Mouse (Mus musculus) adrenal gland, adult (tissue): Measurements from ENCODE around the gene Lgr4.

Experiments
- DNase-seq, 2 experiments: peaks; one replicate each; pipeline ENCODE4 v3.0.0; 2022 to 2023; ENCODE audit warnings: low spot score in 1 of 2; ENCODE audit not compliant: inconsistent age in 2 of 2

Gene Lgr4

DNA sequence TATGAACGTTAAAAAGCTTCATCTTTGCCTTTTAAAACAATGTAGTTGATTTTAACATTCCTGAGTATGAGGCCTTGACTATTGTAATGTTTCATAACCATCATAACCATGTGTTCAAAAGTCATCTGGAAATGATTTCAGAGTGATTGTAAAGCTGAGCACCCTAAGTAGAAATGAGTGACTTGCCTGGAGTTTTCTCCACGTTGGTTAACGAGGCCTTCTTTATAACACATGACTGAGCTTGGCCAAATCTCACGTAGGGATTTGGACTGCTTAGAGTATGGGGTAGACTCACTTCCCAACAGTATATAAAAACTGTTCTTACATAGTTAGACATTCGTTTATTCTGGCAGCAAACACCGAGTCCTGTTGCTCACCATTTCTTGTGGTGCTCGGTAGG, 55.5 kb downstream of the Lgr4 start:
- no peak for DNase-seq

DNA sequence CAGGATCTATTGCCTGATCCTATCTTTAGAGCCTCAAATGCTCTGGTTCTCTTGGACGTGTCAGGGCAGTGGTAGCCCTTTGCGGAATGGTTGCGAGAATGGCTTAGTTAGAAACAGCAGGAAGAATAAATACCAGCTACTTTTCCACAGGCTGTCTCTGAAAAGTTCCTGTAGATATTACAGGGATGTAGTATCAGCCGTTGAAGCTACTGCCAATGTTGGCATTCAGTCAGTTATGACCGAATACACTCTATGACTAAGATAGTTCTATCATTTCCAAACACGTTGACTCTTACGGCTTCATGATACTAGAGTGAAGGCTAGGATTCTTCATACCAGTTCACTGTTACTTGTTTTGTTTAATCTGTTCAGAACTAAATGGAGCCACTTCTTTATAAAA, 57.4 kb downstream of the Lgr4 start:
- DNase-seq = peak in 1 of 2 experiments; percentile 75

DNA sequence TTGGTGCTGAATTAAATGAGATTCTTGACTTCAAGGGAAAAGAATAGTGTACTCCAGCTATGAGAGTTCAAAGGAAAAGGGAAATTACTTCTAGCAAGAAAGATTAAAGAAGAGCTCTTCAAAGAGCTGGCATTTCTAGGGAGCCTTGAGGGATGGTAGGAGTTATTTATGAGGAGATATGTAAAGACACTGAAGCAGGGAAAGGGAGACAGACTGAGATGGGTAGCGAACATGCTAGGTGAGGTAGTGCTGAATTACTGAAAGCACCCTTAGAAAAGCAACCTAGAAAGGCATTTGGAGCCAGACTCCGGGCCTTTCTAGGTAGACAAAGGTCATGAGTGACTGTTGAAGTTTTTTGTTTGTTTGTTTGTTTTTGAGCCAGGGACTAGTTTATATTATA, 58.7 kb downstream of the Lgr4 start:
- peak in 1 of 2 experiments; percentile 62 for DNase-seq

DNA sequence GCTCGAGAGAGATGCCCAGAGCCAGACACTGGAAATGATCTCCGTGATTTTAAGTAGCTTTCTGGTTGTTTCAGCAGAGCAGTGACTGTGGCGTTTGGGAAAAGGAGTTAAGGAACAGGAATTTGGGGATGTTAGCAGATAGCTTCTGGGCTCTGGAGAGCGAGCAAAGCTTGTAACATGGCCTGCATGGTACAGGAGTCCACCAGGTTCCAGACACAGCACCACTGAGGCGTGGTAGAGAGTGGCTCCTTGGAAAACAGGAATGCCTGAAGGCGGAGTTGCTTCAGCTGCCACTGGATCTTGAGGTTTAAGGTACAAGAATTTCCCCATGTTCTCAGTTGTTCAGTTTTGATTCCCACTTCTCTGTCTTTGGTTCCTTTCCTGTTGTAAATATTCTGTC, 59.9 kb downstream of the Lgr4 start:
- DNase-seq = no peak

DNA sequence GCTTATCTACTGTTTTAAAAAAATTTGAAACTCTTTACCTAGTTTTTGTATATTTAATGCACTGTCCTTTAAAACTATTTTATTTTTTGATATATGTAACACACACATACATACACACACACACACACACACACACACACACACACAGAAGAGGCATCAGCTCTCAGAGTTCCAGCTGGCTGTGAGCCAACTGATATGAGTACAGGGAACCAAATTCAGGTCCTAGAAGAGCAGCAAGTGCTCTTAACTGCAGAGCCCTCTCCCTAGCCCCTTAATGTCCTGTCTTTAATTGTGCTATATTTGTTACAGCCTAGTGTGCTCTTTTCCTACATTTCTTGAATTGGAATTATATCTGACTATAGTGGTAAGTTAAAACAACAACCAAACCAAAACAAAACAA, 61.8 kb downstream of the Lgr4 start:
- peak; percentile 48 to 71 for DNase-seq

DNA sequence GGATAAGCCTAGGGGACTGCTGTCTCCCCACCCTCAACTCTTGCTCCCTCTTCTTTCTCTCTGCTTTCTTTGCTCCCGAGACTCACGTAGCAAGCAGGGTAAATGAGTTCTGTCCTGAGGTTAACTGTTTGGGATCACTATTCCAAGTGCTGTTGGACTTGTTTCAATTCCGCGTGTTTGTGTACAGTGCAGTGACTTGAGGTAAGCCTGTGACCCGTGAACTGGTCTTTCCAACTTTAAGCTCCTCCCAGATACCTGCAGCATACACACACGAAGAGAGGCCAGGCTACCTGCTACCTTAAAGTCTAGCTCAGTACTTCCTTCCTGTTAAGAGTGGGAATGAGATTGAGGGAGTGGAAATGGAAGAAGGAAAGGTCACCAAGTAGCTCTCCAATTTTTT, 66.0 kb downstream of the Lgr4 start:
- no peak for DNase-seq

DNA sequence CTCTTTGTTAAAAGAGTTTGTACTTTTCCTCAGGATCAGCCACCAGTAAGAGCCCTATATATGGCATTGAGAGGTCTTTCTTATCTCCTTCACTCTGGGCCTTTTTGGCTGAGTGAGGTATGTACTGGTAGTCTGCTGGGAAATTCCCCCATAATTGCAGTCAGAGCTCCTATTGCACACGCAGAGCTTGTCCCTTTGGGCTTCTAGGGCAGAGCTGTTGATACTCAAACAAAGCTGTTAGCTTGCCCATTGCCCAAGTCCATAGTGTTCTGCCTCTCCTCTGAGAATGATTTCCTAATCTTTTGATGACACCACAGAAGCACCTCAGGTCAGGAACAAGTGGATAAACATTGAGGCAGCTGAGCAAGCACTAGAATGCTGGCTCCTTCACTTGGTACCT, 67.5 kb downstream of the Lgr4 start:
- peak in 1 of 2 experiments; percentile 58 for DNase-seq

DNA sequence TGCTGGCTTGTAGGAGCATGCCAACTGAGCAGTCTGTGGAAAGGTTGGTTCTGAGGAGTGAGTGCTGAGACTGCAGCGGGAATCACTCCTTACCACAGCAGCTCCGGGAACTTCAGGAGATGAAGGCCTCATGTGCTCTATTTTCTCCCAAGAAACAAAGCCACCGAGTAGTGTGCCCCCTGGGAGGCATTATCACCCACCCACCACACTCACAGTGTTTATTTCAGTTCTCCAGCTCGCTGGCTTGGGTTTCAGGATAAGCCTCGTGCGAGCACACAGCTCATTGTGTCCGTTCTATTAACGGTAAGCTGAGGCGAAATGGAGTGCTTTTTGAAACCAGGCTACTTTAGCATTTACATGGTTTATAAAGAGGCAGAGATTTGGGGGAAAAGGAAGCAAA, 68.1 kb downstream of the Lgr4 start:
- DNase-seq = no peak

DNA sequence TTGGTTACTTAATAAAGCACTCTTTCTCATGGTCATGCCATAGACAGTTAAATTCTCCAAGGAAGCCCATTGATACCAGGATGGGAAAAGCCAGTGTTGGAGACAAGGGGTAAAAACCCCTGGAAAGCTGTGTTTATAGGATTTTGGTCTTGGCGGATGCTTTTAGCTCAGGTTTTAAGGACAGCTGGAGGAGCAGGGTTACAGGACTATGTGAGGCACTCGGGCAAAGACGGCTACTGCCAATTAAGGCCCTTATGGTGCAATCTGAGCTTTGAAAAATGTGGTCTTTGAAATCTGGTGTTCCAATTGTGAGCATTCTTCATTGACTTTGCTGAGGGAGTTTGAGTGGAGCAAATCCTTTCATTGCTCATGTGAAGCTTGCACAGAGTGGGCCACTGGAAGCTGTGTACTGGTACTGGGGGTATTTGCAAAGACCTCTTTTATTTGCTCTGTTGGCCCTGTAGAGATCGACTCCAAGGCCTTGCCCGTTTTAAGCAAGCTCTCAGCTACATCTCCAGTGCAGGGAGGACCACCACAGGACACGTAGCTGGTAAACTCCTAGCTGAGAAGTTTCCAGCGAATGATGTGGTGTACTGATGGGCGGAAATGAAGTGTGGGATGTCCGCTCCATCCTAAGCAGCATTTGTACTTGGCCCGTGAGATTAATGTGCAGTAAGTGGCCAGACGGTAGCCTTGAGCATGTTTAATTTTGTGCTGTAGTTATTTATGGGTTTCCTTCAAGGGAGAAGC, 68.8 kb downstream of the Lgr4 start:
- peak in 1 of 2 experiments; percentile 71 for DNase-seq

DNA sequence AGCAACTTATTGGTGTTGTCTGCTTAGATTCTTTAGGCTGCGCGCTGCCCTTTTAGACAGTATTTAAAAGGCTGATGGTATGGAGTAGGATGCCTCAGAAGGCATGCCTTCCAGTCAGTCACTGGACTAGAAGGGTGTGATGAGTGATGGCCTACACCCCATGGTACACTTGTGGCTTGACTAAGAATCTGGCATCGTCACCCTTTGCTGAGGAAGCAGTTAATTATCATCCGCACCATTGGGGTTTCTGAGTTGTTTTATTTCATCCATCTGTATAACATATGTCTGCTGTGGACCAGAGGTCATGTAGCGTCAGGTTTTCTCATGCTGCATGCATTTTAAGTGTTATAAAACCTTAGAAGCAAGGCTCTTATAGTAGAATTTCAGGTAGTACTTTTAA, 70.5 kb downstream of the Lgr4 start:
- DNase-seq = peak in 1 of 2 experiments; percentile 32

DNA sequence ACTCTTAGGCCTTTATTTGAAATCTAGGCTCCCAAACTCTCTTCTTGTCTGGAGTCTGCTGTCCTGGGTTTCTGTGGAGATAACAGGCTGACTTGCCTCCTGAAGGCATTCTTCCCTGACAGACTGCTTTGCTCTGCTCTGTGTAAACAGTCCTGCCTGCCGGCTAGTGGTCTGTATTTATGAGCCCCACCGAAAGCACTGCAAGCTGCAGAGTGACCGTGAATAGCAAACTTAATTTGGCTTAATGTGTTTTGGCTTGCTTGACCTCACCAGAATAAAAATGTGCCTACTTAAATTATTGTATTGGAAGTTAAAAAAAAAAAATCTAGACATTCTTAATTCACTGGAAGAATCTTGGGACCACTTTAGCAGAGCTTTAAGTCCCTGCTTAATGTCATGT, 71.7 kb downstream of the Lgr4 start:
- DNase-seq = peak in 1 of 2 experiments; percentile 50

DNA sequence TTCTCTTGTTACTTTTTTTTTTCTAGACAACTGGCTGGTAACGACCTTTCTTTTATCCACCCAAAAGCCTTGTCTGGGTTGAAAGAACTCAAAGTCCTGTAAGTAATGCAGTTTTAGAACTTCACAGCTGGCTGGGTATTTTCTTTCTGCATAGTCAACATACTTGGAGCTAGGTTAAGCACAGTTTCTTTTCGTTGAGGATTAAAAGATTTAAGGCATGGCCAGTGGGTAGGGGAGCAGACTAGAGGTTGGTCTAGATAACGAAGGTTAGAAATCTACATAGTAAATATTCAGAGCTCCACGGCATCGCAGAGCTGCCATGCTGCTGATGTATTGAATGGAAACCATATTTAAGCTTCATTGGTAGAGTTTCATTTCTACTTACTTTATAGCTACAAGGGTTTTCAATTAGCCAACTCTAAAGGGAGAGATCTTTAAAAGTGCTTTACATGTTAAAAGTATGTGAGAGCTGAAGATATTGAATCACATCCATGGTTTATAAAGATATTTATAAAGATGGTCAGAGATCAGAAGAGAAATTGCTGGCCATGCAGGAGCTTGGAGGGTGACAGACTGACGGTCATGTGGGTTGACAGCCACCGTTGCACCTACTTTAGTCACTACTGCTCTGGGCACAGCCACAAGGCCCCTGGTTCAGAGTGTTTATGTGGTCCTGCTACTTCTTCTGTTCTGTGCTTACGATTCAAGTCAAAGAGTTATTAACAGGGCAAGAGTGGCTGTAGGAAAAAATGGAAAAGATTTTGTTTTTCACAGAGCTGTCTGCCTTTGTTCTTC, 72.4 kb downstream of the Lgr4 start:
- peak in 1 of 2 experiments; percentile 41 for DNase-seq

DNA sequence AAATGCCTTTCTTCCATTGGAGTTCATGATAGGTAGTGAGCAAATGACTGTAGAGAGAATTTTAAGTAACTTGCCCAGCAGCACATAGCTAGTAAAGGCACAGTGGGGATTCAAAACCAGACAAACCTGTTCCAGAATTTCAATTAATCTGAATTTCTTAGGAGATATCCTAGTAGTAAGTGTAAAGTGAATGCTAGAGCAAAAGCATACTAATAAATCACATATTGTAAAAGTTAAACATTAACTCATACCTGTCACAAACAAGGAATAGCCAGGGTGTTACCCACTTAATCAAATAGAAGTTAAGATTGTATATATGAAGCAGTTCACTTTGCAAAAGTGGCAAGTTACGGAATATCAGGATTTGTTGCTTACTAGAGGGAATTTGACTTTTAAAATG, 74.3 kb downstream of the Lgr4 start:
- DNase-seq = no peak

DNA sequence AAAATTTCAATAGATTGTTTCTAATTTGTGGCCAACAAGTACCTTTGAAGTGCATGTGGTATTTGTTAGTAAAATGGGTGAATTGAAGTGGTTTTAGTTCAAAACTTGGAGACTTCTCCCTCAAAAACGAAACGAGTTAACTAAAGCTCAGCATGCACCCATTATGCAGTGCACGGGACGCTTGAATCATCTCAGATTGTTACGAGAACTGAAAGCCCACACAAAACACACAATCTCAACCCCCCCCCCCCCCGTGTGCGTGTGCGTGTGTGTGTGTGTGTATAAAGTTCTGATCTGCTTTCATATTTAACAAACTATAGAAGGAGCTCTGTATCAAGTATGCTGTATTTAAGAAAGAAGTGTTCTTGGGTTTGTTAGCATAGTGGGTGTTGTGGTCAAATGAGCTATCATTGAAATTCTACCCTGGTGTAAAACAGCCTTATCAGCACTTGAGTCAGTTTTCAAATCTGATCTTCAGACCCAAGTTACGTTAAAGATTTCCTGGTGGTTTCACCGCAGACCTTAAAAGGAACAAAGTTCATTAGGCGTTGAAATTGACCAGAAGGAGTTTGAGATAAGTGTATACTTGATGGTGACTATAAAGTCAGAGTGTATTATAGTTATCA, 75.1 kb downstream of the Lgr4 start:
- no peak for DNase-seq

DNA sequence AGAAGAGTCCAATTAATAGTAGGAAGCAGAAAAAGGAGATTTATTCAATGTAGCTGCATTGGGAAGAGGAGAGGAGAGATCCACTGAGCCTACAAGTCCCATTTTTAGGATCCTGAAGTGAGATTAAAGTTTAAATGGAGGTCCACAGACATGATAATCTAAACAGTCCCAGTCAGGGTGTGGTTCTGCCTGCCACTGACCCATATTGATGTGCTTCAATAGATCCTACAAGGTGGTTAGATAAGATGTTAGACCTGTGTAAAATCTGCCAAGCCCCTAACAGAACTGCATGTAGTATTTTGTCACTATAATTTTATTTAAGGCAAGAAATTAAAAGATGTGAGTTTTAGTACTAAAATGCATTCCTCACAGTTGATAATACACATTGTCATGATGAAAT, 76.0 kb downstream of the Lgr4 start:
- DNase-seq = no peak

DNA sequence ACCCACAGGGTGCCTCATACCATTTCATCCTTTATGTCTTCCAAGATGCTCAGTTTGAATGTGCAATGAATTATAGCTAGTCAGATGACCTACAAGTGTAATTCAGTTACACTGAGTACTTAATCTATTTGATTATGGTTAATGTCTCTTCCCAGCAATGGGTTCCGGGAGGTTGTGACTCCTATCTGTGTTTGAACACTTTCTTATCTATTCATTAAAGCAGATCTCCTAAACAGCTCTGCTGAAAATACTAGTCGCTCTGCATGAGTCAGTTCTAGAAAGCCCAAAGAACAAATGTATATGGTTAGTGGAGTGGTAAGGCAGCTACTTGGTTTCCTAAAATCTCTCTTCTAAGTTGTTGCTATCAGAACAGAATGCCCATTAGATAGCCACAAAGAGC, 77.6 kb downstream of the Lgr4 start:
- DNase-seq = no peak

DNA sequence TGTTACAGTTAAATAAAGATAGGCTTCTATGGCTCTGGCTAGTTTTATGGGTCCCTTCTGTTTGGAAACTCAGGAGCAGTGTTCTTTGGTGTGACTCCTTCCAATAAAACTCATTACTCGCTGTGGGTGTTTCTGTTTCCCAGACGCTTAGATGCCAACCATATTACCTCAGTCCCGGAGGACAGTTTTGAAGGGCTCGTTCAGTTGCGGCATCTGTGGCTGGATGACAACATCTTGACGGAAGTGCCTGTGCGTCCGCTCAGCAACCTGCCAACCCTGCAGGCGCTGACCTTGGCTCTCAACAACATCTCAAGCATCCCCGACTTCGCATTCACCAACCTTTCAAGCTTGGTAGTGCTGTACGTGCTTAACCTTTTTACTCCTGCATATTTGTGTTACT, 79.0 kb downstream of the Lgr4 start:
- DNase-seq = peak; percentile 78 to 89

DNA sequence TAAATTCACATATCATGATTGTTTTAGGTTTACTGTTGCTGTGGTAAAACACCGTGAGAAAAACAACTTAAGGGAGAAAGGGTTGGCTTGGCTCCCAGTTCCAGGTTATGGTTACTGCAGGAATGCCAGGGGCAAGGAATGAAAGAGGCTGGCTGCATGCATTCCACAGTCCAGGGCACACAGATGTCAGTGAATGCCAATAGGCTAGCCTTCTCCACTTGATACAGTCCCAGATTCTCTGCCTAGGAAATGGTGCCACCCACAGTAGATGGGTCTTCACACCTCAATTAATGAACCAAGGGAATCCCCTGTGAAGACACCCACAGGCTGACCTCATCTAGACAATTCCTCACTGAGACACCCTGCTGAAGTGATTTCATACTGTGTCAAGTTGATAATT, 87.2 kb downstream of the Lgr4 start:
- DNase-seq = peak in 1 of 2 experiments; percentile 14

DNA sequence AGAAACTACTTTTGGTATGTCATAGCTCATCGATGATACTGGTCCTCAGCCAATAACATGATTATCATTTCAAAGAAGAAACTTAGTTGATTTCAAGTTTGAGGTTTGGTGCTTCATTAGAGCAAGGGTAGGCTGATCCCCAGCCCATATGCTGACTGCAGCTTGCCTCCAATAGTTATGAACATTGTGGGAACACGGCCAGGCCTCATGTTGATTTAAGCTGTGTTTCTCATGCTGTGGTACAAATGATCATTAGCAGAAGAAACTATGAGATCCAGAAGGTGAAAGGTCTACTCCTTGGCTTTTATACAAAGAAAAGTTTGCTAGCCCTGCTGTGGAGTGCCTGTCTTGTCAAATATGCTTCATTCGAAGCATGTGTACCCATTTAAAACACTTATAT, 87.7 kb downstream of the Lgr4 start:
- DNase-seq = peak in 1 of 2 experiments; percentile 21

DNA sequence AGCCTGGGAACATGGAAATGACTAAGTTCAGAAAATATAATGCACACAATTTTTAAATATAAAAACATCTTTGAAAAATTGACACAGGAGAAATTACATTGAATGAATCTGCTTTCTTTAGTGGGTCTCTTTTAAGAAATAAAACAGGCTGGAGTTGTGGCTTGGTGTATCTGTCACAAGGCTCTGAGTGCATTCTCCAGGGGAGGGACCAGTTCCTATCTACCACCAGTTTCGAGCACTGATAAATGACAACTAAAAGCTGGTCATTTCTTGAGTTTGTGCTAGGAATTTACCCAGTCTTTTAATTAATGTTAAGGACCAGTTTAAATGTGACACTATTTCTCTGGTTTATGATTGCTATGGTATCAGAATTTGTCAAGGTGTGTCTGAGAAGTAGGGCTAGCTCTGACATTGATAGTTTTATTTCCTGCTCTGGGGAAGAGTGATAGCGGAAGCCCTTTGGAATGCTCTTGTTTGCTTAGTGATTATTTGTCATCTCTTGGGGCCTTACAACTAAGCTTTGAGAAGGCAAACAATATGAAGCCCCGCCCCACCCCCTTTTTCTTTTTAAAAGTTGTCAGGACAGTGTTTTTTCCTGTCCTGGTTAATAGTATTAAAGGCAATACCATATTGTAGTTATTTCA, 88.3 kb downstream of the Lgr4 start:
- no peak for DNase-seq
